Mouse (Mus musculus) cerebellum, adult 8-10 months (tissue): ENCODE data around the gene Ppp1r37.
A peak's percentile ranks its signal among the peaks of the same experiment; 100 is the strongest.
"Not testable (repeated sequence)": the region's sequence is repeated elsewhere in the genome, so short reads cannot be mapped to it uniquely, and the experiment has no call there.

Experiments used
- DNase-seq: peaks from one replicate; pipeline ENCODE4 v3.0.0; 2022

Ppp1r37 gene

DNA sequence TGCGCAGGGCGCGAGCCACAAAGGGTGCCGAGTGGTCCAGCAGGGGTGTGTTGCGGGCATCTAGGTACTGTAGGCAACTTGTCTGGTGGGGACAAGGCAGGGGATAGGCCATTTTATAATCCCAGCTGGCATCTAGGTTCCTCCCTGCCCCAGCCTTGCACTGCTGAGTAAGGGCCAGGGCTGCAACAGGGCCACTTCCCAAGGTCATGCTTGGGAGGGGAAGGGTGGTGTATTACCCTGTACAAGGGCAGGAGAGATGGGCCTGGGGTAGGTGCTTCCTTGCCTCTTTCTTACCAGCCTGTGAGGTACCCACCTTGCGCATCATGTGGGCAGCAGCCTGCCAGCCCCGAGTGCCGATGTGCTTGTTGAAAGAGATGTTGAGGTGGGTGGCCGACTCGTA, 28.2 kb downstream of the Ppp1r37 start:
- DNase-seq, result no peak

DNA sequence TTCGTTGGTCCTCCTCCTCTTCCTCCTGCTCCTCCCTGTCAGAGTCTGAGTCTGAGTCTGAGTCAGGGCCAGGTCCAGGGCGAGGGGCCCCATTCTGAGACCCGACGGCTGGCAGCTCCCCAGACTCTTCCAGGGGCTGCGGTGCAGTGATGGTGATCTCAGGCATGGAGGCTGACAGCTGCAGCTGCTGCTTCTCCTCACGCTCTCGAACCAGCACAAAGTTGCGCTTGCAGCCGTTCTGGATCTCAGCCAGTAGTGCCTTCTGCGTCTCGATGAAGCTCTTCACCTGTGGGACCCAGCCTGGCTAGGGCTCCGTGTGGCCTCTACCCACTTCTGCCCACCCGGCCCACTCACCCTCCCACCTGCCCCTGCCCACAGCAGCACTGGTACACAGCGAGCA, 30.6 kb downstream of the Ppp1r37 start:
- DNase-seq, result no peak

DNA sequence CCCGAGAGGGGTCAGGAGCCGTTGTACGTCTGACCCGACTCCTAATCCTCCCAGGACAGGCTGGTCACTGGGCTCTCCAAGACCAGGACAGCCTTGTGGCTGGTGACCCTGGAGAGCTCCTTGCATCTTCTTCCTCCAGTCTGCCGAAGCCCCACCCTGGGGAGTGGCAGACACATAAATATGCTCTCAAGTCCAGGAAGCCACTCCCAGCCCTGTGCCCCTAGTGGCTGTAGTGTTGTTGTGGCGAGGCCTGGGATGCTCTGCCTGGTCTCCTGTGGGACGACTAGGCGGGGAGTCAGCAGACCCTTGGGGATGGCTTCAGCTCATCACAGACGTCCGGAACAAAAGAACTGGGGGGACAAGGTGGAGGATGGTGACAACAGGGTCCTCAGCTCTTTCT, 31.8 kb downstream of the Ppp1r37 start:
- no peak for DNase-seq

DNA sequence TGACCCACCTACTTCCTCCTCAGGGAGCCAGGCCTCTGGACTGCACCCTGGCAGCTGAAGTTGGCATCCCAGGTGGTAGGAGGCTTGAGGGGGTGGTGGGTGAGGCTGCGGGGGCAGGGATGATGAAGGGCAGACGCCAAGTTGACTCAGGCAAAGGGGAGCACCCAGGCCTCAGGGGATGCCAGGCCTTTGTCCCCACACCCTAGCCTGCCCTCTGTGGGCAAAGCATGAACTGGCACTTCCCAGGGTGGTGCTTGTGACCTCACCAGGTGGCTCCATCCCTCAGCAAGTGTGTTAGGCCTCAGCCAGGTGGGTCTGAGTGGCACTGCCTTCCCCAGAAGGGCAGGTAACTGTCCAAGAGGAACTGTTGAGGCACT, 37.8 kb downstream of the Ppp1r37 start:
- no peak for DNase-seq

DNA sequence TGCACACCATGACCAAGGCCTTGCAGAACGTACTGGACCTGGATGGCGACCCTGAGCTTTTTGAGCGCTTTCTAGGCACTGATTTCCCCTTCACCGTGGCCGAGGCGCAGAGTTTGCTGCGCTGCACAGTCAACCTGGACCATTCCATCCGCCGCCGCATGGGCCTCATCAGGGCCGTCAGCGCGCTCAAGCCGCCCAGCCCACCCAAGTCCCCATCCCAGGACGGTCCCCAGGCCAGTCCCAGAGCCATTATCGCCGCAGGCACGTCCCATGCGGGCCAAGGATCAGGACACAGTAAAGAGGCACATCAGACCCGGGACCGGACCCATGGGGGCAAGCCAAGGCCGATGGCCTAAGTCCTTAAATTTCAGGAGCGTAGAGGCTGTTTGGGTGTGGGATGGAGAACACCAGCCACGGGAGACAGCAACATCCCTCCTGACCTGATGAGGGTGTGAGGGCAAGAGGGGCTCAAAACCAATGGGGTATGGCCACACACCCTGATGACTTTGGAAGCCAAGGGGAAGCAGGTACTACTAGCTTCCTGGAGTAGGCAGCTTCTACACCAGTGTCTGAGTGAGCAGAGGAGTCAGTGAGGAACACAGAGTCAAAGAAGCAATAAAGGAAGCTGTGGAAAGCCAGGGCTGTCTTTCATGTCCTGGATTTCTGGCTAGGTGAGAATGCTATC, 38.3 kb downstream of the Ppp1r37 start:
- no peak for DNase-seq

DNA sequence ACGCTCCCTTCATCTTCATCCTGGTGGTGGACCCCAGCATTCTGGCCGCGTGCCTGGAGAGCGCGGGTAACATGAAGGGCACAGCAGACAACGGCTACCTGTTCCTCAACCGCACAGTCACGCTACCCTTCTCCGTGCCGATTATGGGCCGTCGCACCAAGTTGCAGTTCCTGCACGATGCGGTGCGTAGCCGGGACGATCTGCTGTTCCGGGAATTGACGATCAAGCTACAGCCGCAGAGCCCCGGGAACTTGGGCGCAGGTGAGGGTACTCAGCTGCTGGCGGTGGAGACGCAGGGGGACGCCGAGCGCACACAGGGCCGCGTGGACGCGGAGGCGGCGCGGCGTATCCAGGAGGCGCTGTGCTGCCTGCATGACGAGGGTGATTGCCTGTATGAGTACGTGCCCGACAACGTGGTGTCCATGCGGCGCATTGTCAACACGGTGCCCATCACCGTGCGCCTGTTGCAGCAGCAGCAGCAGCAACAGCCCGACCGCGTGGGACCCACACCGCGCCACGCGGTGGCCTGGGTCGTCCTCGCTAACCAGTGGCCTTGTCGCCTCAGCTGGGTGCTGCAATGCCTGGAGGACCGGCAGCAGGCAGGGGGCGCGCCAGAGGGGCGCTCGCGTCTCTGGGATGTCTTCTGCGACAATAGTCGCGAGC, 39.0 kb downstream of the Ppp1r37 start:
- DNase-seq, result no peak

DNA sequence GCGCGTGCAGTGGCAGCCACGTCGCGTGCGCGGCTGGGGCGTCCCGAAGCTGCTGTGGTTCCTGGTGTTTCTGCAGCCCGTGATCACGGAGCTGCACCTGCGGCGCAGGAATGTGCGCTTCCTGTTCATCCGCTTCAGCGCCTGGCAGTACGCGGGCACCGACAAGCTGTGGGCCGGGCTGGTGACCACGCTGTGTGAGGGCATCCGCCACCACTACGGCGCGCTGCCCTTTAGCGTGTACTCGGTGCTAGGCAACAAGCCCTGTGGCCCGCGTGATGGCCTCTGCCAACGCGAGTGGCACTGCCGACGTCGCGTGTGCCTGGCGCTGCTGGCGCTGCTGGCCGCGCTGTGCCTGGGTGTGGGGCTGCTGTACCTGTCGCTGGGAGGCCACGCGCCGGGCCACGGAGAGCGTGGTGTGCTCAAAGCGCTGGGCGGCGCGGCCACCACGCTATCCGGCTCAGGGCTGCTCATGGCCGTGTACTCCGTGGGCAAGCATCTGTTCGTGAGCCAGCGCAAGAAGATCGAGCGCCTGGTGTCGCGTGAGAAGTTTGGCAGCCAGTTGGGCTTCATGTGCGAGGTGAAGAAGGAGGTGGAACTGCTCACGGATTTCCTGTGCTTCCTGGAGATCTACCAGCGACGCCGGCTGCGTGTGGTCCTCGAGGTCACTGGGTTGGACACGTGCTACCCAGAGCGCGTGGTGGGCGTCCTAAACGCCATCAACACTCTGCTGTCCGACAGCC, 39.7 kb downstream of the Ppp1r37 start:
- DNase-seq, result no peak

DNA sequence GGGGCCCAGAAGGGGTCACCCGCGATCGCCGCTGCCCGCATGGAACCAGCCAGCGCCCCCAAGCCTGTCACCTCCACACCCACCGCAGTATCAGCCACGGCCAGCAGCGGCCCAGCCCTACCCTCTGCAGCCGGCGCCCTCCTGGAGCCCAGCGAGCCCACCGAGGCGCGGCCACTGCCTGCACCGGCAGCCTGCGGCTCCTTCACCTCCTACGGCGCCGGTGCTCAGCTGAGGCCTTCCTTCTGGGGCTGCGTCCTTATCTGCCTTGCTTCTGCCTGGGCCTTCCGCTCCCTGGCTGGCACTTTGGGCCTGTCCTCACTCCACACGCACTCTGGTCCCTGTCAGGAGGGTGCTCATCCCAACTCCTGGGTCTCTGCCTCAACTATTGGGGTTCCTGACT, 42.8 kb downstream of the Ppp1r37 start:
- DNase-seq, result no peak

DNA sequence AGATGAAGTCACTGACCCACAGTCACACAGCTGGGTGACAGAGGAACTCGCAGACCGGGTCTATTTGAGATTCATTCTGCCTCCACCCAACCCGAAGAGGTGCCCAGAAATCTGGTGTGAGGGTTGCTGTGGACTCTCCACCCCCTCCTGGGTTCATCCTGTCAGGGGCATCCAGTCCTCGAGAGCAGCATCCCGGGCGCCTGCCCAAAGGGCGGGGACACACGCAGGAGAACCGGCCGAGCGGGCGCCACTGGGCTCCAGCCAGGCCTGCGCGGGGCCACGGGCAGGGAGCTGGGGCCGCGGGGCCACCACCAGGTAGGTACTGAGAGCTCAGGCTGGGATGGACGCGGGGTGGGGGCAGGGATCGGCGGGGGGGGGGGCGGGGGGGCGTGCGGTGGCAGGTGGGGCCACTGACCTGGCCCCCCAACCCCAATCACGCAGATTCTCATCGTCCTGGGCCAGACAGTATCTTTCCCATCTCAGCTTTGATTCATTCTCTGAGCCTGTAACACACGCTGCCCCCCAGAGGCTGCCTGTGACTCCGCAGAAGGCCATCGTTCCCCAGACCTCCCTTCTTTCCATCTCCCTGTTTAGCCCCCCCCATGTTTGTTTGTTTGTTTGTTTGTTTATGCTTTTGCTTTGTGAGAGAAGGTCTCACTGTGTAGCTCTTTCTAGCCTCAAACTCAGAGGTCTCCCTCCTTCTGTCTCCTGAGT, 45.1 kb downstream of the Ppp1r37 start, which contains the start of gene Nkpd1:
Gene Nkpd1, plus strand, starts transcription at position 187 of the 714 bp plus-strand sequence.
- DNase-seq, result peak; percentile 51

DNA sequence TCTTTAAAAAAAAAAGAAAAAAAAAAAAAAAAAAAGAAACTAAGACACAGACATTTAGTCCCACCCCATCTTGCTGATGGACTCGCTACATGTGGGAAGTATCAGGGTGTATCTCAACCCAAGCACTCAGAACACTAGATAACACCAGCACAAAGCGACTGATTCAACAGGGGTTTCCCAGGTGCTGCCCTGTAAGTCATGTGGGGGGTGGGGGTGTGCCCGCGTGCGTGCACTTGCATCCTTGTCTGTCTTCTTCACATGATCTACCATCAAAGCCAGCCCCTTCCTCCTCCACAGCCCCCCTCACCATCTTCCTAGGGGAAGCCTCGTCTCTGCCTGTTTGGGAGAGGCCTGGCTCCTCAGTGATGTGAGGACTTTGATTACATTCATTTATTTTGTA, 50.5 kb downstream of the Ppp1r37 start:
- DNase-seq, result peak; percentile 3

DNA sequence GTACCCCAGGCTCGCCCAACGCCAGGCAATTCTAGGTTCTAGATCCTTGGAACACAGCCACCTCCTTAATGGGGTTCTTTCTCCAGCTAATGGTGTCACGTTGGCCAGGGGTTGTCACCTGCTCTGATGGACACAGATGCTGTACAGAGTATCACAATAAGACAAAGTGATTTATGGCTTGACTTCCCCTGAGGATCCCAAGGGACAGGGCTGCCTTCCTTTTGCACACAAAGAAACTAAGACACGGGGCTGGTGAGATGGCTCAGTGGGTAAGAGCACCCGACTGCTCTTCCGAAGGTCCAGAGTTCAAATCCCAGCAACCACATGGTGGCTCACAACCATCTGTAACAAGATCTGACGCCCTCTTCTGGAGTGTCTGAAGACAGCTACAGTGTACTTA, 50.9 kb downstream of the Ppp1r37 start:
- not testable (repeated sequence) for DNase-seq

DNA sequence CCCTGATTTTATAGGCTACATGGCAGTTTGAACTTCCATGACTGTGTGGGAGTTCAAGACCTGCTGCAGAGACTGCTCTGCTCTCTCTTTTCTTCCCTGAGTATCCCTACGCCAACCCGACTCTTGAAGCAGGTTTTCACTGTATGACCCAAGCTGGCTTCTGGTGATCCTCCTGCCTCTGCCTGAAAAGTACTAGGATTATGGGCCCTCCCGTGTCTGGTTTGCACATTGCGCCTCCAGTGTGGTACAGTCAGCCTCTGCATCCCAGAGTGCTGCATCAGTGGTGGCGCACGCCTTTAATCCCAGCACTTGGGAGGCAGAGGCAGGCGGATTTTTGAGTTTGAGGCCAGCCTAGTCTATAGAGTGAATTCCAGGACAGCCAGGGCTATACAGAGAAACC, 53.1 kb downstream of the Ppp1r37 start:
- no peak for DNase-seq

DNA sequence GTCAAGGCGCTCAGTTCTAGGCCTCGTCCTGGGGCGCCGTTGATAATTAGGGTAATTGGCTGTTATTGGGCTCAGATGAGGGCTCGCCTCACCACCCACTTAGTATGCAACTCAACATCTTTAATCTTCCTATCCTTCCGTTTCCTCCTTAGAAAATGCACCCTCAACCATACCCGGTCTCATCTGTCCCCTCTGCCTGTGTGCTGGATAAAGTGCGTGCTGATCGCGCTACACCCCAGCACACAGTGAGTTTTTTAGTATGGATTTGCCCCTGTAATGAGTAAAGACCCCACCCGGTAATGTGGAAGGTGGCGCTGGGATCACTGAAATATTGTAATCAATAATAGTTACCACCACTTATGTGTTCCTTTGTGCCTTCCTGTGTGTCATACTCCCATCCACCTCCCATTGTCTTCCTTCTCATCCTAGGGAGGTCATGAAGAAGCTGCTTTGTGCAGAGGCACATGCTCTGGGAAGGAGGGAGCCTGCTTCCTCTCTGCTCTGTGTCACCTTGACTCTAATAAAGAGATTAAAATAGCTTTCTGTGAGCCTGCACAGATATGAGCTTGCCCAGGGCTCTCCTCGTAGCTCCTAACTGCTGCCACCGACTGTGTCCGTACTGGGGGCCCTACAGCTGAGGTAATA, 53.8 kb downstream of the Ppp1r37 start:
- DNase-seq, result no peak

DNA sequence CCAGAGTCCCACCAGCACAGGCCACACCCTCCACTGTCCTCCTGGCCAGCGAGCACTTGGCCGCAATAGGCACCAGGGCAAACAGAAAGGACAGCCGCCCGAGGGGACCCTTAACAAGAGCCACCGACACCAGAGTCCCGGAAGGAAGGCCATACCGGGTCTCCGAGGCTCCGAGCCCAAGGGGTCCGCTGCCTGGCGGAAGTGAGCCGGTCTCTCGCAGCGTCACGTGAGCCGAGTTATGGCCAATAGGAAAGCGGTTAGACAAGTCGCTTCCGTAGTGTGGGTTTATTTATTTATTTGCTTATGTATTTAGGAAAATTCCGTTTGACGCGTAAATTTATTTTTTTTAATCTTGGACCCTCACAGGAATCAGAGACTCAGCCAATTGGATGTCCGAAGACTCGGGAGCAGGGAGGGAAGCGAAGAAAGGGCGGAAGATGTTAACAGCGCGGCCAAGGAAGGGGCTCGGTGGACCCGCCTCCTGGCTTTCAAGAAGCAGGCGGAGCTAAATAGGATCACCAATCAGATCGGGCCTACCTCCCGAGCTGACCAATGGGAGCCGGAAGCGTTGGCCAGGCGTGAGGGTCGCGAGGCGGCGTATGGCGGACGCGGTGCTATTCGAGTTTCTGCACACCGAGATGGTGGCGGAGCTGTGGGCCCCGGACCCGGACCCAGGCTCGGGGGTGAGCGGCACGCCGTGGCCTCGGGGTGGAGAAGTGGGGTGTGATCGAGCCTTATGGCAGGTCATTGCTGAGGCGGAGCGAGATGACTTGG, 54.5 kb downstream of the Ppp1r37 start, which contains the start of the genes Bloc1s3 and Trappc6a:
Gene Bloc1s3, minus strand, starts transcription at position 218 of the 774 bp plus-strand sequence.
Gene Trappc6a, plus strand, starts transcription at position 246 of the 774 bp plus-strand sequence.
- peak; percentile 91 for DNase-seq

DNA sequence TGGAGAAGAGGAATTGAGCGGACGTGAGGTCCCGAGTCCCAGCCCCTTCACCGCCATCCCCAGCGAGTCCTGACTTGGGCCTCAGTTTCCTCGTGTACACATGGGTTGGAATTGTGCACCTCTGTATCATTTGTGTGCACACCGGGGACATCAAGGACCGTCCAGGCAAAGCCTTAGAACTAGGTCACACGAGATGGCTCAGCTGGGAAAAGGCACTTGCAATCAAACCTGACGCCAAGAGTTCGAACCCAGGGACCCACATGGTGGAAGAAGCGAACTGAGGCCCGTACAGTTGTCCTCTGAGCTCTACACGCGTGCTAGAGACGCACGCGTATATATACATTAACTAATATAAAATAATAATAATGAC, 55.3 kb downstream of the Ppp1r37 start:
- DNase-seq, result no peak

DNA sequence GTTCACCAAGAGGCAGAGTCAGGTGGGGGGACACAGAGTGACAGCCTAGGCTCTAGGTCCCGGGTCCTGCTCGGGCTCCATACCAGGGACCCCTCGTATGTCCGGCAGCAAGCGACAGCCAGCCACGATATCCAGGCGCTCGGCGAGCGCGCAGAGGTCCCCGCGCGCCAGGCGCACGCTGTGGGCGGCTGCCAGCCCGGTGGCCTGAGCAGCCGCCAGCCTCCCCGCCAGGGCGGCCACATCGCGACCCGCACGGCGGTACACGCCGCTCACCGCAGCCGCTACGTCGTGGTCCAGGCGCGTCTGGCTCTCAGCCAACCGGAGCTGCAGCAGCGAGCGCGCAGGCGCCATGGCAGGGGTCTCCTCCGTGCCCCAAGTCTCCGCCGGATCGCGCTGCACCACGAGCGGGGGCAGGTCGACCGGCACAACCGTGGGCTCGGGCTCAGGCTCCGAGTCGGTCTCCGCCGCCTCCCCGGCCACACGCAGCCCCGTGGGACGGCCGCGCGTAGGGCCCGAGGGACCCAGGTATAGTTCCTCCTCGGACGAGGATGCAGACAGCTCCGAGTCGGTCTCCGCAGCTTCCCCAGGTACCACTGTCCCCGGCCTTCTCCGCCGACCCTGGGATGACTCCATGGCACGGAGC, 55.8 kb downstream of the Ppp1r37 start:
- peak; percentile 42 for DNase-seq

DNA sequence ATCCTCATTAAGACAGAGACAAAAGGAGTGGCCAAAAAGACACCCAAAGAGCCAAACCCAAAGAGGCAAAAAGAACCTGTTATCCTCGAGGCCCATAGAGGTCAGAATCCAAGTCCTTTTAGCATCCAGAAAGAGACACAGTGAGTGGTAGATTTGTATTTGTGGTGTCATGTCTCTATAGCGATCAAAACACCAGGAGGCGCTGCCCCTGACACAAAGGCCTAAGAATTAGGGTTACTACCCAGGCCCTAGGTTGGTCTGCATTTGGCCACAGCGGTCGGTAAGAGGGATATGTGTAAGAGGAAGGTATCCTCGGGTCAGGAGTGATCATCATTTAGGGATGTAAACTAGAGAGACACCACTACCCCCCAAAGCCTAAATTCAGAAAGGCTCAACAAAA, 56.5 kb downstream of the Ppp1r37 start:
- no peak for DNase-seq

DNA sequence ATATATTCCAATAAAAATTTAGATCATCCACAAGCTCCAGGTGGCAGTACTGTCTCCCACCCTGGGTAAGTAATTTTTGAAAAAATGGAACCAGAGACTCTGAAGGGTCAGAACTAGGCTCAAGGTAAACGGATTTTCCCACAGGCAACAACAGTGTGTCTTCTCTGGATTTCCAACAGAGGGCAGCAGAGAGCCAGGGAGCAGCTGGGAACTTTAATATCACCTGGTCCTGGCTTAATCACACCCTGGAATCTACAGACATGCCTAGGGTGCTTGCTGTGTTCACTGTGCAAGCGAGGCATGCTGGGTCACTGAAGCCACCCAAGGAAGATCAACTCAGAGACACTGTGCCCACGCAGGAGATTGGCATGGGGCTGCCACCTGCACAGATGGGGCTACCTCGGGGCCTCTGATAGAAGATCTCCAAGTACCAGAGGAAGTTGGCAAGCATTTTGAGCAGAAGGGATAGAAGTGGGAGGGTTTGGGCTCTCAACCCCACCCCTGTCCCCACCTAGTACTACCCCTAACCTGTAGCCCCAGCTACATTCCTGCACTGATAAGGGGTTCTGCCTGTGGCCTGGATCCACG, 59.3 kb downstream of the Ppp1r37 start:
- DNase-seq, result peak; percentile 64

DNA sequence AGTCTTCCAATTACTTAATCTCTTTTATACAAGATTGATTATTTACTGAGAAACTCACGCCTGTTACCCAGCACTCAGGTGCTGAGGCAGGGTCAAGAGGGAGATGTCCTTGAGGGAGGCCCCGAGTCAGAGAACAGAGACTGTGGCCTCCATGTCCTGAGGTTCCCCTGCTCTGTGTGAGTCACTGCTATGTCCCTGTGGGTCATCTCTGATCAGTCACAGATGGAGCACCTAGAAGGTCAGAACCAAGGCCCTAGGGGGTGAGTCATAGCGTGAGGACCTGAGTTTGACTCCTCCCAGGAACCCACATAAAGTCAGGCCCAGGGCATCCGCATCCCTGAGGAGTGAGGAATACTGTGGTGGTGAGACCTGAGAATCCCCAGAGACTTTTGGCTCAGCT, 61.2 kb downstream of the Ppp1r37 start:
- no peak for DNase-seq

DNA sequence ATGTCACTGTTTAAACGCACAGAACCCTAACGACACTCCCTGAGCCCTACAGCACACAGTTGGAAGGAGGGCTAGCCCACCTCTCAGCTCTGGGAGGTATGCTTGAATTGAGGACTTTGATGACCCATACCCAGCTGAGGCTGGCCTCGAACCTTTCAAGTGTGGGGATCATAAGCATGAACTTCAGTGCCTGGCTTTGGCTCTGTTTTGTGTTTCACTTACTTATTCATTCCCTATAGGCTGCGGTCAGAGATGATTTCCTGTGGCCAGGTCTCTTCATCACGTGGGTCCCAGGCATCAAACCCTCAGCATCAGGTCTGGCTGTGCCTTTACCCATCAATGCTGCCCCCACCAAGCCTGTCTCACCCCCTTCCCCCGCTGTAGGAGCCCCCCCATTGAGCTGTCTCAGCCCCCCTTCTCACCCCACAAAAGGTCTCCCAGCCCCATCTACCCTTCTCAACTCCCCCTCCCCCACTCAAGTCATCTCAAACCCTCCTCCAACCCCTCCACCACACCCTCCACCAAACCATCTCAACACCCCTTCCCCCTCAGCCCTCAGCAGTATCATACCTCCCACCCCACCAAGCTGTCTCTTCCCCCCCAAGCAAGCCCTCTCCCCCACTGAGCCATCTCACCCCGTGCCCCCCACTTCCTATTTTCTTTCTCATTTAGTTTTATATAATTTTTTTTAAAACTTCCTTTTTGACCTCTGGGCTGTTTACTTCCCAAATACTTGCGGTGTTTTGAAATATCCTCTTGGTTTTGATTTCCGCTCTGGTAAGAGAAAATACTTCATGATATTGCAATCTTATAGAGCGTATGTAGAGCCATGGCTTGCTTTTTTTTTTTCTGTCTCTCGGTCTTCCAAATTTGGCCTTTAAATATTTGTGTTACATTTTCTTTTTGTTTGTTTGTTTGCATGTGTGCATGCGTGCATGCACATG, 62.2 kb downstream of the Ppp1r37 start:
- no peak for DNase-seq
